In the genomic region with DNA sequence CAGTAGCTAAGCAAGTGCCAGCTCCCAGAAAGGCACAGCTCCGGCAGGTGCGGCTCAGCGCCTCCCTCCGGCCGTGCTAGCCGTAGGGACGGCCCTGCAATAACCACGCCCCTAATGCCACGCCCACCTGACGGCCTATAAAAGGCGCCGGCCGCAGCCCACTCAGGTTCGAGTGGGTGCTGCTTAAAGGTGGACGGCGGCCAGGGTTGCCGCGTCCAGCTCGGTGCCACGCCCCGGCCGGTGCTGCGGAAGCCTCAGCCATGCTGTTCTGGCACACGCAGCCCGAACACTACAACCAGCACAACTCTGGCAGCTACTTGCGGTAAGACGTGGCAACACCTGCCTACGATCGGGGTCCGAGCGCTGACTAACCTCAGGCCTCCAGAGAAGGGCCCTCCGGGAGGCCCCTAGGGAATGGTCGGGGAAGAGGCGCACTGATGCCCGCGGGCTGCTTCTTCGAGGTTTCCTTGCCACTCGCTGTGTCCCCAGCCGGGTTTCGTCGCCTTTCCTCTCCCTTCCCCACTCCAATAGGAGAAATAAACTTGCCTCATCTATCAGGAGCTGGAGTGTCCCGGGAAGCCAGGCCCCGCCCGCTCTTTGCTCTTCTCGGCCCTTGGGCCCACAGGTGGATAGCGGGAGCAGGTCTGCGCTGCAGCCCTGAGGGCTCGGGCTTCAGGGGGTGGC, we compare ENCODE assay signal across 7 mouse cellular contexts. TPM values are rescaled to one million over a fixed set of nuclear protein-coding genes. Genes with fewer than 3 reads are reported as not detected.
DNase-seq lines count a peak whose midpoint lies in the region; ATAC-seq and TF ChIP-seq lines count a peak whose summit lies in the region.

A gene (plus strand): TSS at position 165 of the 684 bp plus-strand sequence.

- no peak within 1 kb of the TSS for H3K27ac ChIP-seq in midbrain, postnatal 0 days (ENCODE audit: low read depth, low read length)

- no peaks in the 10 kb centered on the region for H3K36me3 ChIP-seq in midbrain, postnatal 0 days (ENCODE audit: insufficient read depth, low read length)

- ATAC-seq in midbrain, postnatal 0 days (ENCODE audit: low FRiP score), result peak; percentile 77

- under 1% methylated on average over 48 of the region's 48 CpGs for WGBS in midbrain, postnatal 0 days

- no peaks in the 10 kb centered on the region for H3K27me3 ChIP-seq in midbrain, postnatal 0 days (ENCODE audit: insufficient read depth, low read length)

- peak within 1 kb of the TSS; percentile 99 for H3K4me2 ChIP-seq in midbrain, postnatal 0 days (ENCODE audit: low read depth, low read length, poor library complexity, severe bottlenecking)

- peak; percentile 37 to 55 for DNase-seq in adrenal gland, postnatal 4 days (ENCODE audit: low spot score in 2 of 2)
- peak; percentile 76 for DNase-seq in embryo, embryonic 10.5 days (ENCODE audit: low spot score)
- DNase-seq in gastrocnemius, postnatal 25 days, result peak; percentile 77
- DNase-seq in induced T-regulatory cell, adult 2 months (ENCODE audit: low read depth), result peak; percentile 49
- DNase-seq in liver, result peak; percentile 83
- peak; percentile 64 for DNase-seq in midbrain, postnatal 0 days (ENCODE audit: low spot score)
- peak; percentile 37 to 52 for DNase-seq in spleen, postnatal 14 days (ENCODE audit: low spot score in 2 of 2)

- peak within 1 kb of the TSS; percentile 59 for H3K4me3 ChIP-seq in midbrain, postnatal 0 days (ENCODE audit: low read depth, low read length)

- 0 out of 2 replicates have a peak, but pooled peaks cover 3% of the 10 kb centered on the region for H3K4me1 ChIP-seq in midbrain, postnatal 0 days (ENCODE audit: insufficient read depth, low read length)

- peak; percentile 42; the same call in 1 of the 2 replicates for TF ChIP-seq CTCF in midbrain, postnatal 0 days (IDR thresholded peaks at IDR 0.05)

- H3K9ac ChIP-seq in midbrain, postnatal 0 days (replicated peaks; ENCODE audit: low read length, poor library complexity, severe bottlenecking), result peak within 1 kb of the TSS; percentile 52

- H3K9me3 ChIP-seq in midbrain, postnatal 0 days (ENCODE audit: low read length), result no peaks in the 10 kb centered on the region

RNA-seq across cellular contexts. Expression of the gene that starts here (rescaled TPM):
- 10 to 100 TPM in 1 of 2 experiments, 1 to 10 TPM in 1; 1.9 to 24.2 TPM for total RNA-seq in adrenal gland, postnatal 4 days (2021)
- total RNA-seq in gastrocnemius, postnatal 25 days (2021), result 1 to 10 TPM in 1 of 2 experiments, under 1 TPM in 1; 0.48 to 1.8 TPM
- total RNA-seq in midbrain, postnatal 0 days (2014; rRNA removed), result 3.1 and 4.0 TPM in 2 replicates
- 0.53 and 0.68 TPM in 2 replicates for polyA plus RNA-seq in midbrain, postnatal 0 days (2015; fragmentation: Nextera tagmentation; extraction: Ambion mirVana)
